Mouse (Mus musculus): Measurements from ENCODE around the gene Spata13.

DNA sequence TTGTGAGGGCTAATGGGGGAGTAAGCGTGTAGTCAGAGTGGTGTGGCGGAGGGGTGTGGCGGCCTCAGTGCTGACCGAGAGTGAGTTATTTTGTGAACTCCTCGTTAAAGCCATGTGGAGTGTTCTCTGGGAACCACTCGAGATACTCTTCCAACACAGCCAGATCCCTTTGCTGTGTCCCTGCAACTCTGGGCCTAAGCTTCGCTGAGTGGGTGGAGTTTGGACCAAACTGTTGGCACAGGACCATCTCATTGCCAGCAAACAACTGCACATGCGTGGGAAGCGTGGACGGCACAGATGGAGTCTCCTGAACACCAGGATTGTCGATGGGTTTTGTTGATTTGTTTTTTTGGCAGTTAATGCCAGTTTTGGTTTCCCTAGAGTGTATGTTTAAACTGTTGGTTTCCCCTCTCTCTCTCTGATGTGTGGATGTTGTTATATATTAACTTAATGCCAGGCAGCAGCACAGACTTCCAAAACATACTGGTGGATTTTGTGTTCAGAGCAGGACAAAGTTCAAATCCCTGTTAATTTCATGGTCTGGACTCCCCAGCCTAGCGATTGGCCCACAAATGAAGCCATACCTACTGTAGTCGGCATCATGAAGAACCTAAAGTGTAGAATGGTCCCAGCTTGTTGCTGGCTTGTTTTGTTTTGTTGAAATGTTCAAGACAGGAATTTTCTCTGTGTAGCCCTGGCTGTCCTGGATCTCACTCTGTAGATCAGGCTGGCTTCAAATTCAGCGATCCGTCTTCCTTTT is 22.3 kb downstream of the Spata13 start:
- TF ChIP-seq BHLHE40 (IDR thresholded peaks at IDR 0.05; ENCODE audit: borderline replicate concordance, low read depth, low read length), result no peak
- no peak for TF ChIP-seq POLR2A (IDR thresholded peaks at IDR 0.05; ENCODE audit: control insufficient read depth in 1 of 2, insufficient read depth in 1 of 2, low read depth in 1 of 2, low read length in 2 of 2, poor library complexity in 1 of 2)
- no peak for TF ChIP-seq CTCF (IDR thresholded peaks at IDR 0.05 in 2 of 3, conservative IDR thresholded peaks at IDR 0.05 in 1 of 3; ENCODE audit: control insufficient read depth in 1 of 3, insufficient read depth in 1 of 3, low read depth in 2 of 3, low read length in 3 of 3, poor library complexity in 1 of 3, severe bottlenecking in 1 of 3)
- no peak for TF ChIP-seq NRF1 (IDR thresholded peaks at IDR 0.05; ENCODE audit: insufficient read depth, low read depth, low read length, poor library complexity, severe bottlenecking)
- no peak for TF ChIP-seq MYC (IDR thresholded peaks at IDR 0.05; ENCODE audit: low read depth, low read length)
- TF ChIP-seq USF2 (IDR thresholded peaks at IDR 0.05; ENCODE audit: borderline replicate concordance in 1 of 2, insufficient read depth in 1 of 2, low read depth in 1 of 2, low read length in 2 of 2), result no peak
- no peak for TF ChIP-seq TAL1 (IDR thresholded peaks at IDR 0.05; ENCODE audit: low read length)
- TF ChIP-seq POLR2AphosphoS5 (IDR thresholded peaks at IDR 0.05; ENCODE audit: borderline replicate concordance, low read depth, low read length), result no peak
- TF ChIP-seq TBP (IDR thresholded peaks at IDR 0.05; ENCODE audit: low read depth, low read length), result no peak
- no peak for TF ChIP-seq E2F4 (IDR thresholded peaks at IDR 0.05; ENCODE audit: borderline replicate concordance, low read depth, low read length)
- TF ChIP-seq GATA1 (IDR thresholded peaks at IDR 0.05; ENCODE audit: low read depth, low read length), result no peak
- no peak for TF ChIP-seq POLR2AphosphoS2 (IDR thresholded peaks at IDR 0.05; ENCODE audit: low read length)
- TF ChIP-seq USF1 (IDR thresholded peaks at IDR 0.05; ENCODE audit: low read depth, low read length), result no peak
- TF ChIP-seq ZKSCAN1 (IDR thresholded peaks at IDR 0.05; ENCODE audit: low read depth, low read length), result no peak

All from MEL (cell line).